Mouse (Mus musculus): ENCODE results near the gene Hps5. TPM values are rescaled to one million over a fixed set of nuclear protein-coding genes. Genes with fewer than 3 reads are reported as not detected.
"Not testable (repeated sequence)": the region's sequence is repeated elsewhere in the genome, so short reads cannot be mapped to it uniquely, and the experiment has no call there.

The Hps5 gene
- total RNA-seq, 2 experiments from 2014 or later: 10.5 to 11.9 TPM

- DNase-seq: peak; percentile 28
- intact Hi-C loops (cut with DNase I; ENCODE audit: low total_unique reads): no loop called here
These were observed 49.5 kb downstream of the Hps5 start for GRCm38 (mm10) chr7:46746381-46746780.

GRCm38 (mm10) chr7:46745816-46746215 is 50.0 kb downstream of the Hps5 start:
- intact Hi-C loops (cut with DNase I; ENCODE audit: low total_unique reads): no loop called here
- no peak for DNase-seq

DNA sequence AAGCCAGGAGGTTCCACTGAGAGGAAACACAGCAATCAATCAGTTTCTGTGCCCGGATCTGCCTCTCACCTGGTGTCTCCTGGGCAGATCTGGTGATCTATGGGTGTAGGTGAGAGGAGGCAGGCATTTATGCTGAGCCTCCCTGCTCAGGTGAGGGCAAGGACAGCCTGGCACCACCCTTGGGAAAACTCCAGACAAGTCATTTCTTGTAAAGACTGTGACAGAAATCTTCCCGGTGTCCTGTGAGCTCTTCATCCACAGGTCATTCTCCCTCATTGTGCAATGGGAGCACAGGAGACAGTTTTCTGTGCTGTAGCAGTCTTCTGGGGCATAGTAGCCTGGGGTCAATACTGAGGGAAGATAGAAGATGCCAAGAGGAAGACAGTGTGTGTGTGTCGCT is 53.0 kb downstream of the Hps5 start, which contains the start of gene Saa1:
TSS of gene Saa1 (minus strand) at position 101 of the 400 bp plus-strand sequence.
- intact Hi-C loops (cut with DNase I; ENCODE audit: low total_unique reads); DNase-seq: not testable (repeated sequence)

GRCm38 (mm10) chr7:46740041-46740440 is 55.8 kb downstream of the Hps5 start:
- intact Hi-C loops (cut with DNase I; ENCODE audit: low total_unique reads); DNase-seq: not testable (repeated sequence)

GRCm38 (mm10) chr7:46738561-46739460 is 57.1 kb downstream of the Hps5 start:
- intact Hi-C loops (cut with DNase I; ENCODE audit: low total_unique reads): no loop called here
- DNase-seq: no peak

GRCm38 (mm10) chr7:46734983-46735382 is 60.9 kb downstream of the Hps5 start:
- intact Hi-C loops (cut with DNase I; ENCODE audit: low total_unique reads): no loop called here
- no peak for DNase-seq

DNA sequence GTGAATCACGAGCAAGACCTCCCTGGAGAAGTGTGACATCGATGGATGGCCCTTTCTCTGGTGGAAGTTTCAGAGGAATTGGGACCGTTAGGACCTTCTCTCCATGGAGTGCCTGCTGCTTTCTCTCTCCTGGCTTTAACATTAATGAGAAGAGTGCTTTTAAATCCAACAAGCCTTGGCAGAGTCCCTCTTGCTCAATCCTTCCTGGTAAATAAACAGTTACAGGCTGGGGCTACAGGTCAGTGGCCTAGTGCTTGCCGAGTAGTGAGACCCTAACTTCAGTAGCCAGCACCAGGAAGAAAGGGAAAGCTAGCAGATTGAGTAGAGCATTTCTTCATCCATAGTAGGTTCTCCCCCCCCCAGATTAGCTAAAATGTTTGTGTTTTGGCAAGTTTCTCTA is 63.4 kb downstream of the Hps5 start, which contains the start of gene Saa4:
TSS of gene Saa4 (minus strand) at position 146 of the 400 bp plus-strand sequence.
- no peak for DNase-seq
- intact Hi-C loops (cut with DNase I; ENCODE audit: low total_unique reads): no loop called here

GRCm38 (mm10) chr7:46727584-46727983 is 68.3 kb downstream of the Hps5 start:
- intact Hi-C loops (cut with DNase I; ENCODE audit: low total_unique reads): no loop called here
- DNase-seq: no peak

DNA sequence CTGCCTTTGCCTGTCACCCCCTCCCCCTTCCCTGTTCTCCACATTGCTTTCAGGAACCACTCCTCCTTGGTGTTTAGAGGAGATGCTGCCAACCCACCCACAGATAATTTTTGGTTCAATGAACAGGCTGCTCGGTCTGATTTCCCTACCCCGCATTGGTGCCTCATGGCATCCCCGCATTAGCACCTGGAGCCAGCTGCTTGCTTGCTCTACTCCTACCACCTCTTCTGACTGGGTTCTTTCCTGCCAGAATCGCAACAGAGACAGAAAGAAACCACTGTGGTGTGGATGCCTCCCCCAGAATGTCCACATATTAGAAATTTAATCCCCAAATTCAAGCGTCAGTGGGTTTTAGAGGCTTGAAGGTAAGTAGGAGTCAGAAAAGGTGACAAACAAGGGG is 71.5 kb downstream of the Hps5 start:
- no peak for DNase-seq
- intact Hi-C loops (cut with DNase I; ENCODE audit: low total_unique reads): no loop called here

DNA sequence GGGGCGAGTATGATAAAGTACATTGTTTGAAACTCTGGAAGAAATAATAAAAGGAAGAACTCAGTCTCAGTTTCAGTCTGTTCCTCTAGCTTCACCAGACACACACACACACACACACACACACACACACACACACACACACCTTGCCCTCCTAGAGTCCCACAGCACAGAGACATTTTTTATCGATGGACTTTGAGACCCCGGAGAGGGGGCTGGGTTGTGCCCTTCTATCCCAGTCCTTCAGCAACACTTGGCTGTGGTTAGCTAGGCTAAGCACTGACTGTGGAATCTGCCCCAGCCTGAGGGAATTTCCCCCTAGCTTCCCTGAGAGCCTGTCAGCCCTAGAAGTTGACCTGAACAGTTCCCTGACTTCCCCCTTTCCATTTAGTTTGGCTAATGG is 72.0 kb downstream of the Hps5 start:
- intact Hi-C loops (cut with DNase I; ENCODE audit: low total_unique reads): no loop called here
- no peak for DNase-seq

DNA sequence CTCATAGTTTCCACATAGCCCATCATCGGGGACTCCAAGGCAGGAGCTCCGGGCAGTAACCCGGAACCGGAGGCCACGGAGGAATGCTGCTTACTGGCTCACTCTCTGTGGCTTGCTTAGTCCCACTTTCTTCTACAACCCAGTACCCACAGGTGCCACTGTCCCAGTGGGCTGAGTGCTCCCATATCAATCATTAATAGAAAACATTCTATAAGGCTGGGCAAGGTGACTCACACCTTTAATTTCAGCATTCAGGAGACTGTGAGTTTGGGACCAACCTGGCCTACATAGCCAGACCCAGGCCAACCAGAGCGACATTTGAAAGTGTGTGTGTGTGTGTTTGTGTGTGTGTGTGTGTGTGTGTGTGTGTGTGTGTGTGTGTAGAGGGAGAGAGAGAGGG is 72.5 kb downstream of the Hps5 start:
- DNase-seq: no peak

DNA sequence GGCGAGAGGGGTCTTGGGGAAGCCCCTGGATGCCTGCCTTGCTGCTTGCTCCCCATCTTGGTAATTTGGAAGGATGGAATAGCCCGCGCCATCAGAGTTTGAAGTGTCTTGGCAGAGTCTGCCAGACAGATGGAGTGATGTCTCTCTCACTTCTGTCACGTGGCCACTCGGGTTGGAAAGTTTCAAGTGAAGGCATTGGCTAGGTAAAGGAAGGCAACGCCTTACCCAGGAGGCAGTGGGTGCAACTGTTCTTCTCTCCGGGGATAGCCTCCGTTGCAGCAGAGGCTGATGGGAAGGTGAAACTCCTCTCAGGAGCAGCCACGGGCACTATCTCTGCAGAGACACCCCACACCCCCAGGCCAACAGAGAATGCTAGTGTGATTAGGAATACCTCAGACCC is 75.4 kb downstream of the Hps5 start:
- intact Hi-C loops (cut with DNase I; ENCODE audit: low total_unique reads): no loop called here
- no peak for DNase-seq

More for the DNA sequence above, 72.5 kb downstream of the Hps5 start:
- intact Hi-C loops (cut with DNase I; ENCODE audit: low total_unique reads): no loop called here

DNA sequence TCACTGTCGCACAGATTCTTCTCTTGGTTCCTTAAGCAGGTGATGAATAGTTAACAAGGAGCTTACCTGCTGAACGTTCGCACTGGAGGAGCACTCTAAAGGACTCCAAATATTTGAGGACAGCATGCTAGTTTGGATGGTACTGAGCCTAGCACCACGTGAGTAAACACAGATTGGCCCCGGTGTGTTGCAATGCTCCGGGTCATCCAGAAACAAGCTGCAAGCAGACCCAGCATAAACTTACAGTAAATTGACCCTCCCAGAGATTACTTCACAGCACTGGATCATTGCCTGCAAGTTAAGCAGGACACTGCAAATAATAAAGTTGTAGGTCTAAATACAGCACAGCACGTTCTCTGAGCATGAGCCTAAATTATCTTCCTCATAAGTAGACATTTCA is 76.3 kb downstream of the Hps5 start:
- intact Hi-C loops (cut with DNase I; ENCODE audit: low total_unique reads): loop anchor here (10.0 kb wide), 1 partner anchor 75 kb away; no protein-coding TSS in a partner anchor
- DNase-seq: peak; percentile 47

GRCm38 (mm10) chr7:46718591-46719270 is 77.1 kb downstream of the Hps5 start:
- DNase-seq: no peak
- intact Hi-C loops (cut with DNase I; ENCODE audit: low total_unique reads): loop anchor here (10.0 kb wide), 1 partner anchor 74 kb away; no protein-coding TSS in a partner anchor

GRCm38 (mm10) chr7:46716897-46717296 is 79.0 kb downstream of the Hps5 start:
- DNase-seq: peak; percentile 20
- intact Hi-C loops (cut with DNase I; ENCODE audit: low total_unique reads): loop anchor here (10.0 kb wide), 1 partner anchor 72 kb away; no protein-coding TSS in a partner anchor

GRCm38 (mm10) chr7:46715600-46715999 is 80.3 kb downstream of the Hps5 start, which contains the start of gene Saa3:
Saa3 (minus strand) TSS chr7:46715700.
- intact Hi-C loops (cut with DNase I; ENCODE audit: low total_unique reads): loop anchor here (10.0 kb wide), 1 partner anchor 71 kb away; no protein-coding TSS in a partner anchor

DNA sequence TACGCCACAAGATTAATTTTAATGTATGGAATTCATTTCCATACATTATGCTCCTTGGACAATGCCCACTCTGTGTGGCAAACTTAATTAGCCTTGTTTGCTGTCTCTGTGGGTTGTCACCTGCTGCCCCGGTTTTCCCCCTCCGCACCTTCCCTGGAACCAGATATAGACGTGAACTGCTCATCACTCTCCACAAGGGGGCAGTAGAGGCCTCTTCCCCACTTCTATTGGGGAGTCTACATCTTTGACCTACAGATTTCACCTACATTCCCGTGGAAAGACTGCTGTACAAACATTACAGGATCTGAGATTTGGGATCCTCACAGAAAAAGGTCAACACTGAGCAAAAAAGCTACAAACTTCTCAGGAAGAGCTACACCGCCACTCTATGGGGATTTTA is 81.3 kb downstream of the Hps5 start:
- peak; percentile 52 for DNase-seq
- intact Hi-C loops (cut with DNase I; ENCODE audit: low total_unique reads): loop anchor here (5.0 to 10.0 kb wide), 2 partner anchors 53 to 70 kb away; no protein-coding TSS in a partner anchor

More at GRCm38 (mm10) chr7:46715600-46715999, 80.3 kb downstream of the Hps5 start, which contains the start of gene Saa3:
- no peak for DNase-seq

GRCm38 (mm10) chr7:46712250-46712649 is 83.6 kb downstream of the Hps5 start:
- intact Hi-C loops (cut with DNase I; ENCODE audit: low total_unique reads): loop anchor here (5.0 to 10.0 kb wide), 2 partner anchors 55 to 67 kb away; no protein-coding TSS in a partner anchor
- no peak for DNase-seq

Measured in gastrocnemius, postnatal 14 days (tissue).